Mouse (Mus musculus): ENCODE data around the gene Filip1l.
A peak's percentile ranks its signal among the peaks of the same experiment; 100 is the strongest.

- TF ChIP-seq POLR2A (IDR thresholded peaks at IDR 0.05; ENCODE audit: borderline replicate concordance, control insufficient read depth, low read depth, low read length) (no peak), CTCF (IDR thresholded peaks at IDR 0.05; ENCODE audit: control insufficient read depth, insufficient read depth, low read length) (peak; percentile 34)
Observed at GRCm38 (mm10) chr16:57398387-57399214, 45.7 kb downstream of the Filip1l start.
